Mouse (Mus musculus) left cerebral cortex, postnatal 10 days (tissue): ENCODE data around the gene Gtf2a1. TPM values are rescaled to one million over a fixed set of nuclear protein-coding genes. Genes with fewer than 3 reads are reported as not detected.
"Not testable (repeated sequence)": the region's sequence is repeated elsewhere in the genome, so short reads cannot be mapped to it uniquely, and the experiment has no call there.

Source experiments
- DNase-seq, 2 experiments: peaks; one replicate each; pipeline ENCODE4 v3.0.0; 2021 to 2022; ENCODE audit warnings: low spot score in 2 of 2, mixed read lengths in 1 of 2; ENCODE audit errors: extremely low spot score in 1 of 2
- intact Hi-C: fragments of 180-260 bp; cut with DNase I; formaldehyde crosslinking; loops from one replicate; pipeline ENCODE4 v1.15.1; 2025
- total RNA-seq, 2 experiments: library from RNA; stranded (reverse); gene quantifications; 2 replicates each; pipeline ENCODE4 v1.2.3; 2021

Gtf2a1 gene
- 10 to 100 TPM; 49.5 to 52.7 TPM for total RNA-seq

GRCm38 (mm10) chr12:91589847-91590690 is at the start of gene Gtf2a1:
Gene Gtf2a1, minus strand, starts transcription at chr12:91590487.
- peak; percentile 89 to 97 for DNase-seq
- intact Hi-C loops = loop anchor here (10.0 kb wide), 1 partner anchor 215 kb away; no protein-coding TSS in a partner anchor

DNA sequence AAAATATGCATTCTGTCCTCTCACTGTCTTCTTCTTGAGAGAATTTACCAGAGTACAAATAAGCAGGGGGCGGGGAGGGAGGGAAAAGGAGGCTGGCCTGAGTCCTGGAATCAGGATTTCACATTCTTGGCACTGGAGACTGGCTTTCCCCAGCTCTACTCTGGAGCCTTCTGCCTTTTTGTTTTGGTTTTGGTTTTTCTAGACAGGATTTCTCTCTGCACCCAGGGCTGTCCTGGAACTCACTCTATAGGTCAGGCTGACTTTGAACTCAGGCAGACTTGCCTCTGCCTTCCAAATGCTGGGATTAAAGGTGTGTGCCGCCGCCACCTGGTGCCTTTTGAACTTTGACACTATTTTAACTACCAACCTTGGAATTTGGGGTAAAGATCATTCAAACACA is 48.1 kb upstream of the Gtf2a1 start:
- intact Hi-C loops = no loop called here
- no peak for DNase-seq

DNA sequence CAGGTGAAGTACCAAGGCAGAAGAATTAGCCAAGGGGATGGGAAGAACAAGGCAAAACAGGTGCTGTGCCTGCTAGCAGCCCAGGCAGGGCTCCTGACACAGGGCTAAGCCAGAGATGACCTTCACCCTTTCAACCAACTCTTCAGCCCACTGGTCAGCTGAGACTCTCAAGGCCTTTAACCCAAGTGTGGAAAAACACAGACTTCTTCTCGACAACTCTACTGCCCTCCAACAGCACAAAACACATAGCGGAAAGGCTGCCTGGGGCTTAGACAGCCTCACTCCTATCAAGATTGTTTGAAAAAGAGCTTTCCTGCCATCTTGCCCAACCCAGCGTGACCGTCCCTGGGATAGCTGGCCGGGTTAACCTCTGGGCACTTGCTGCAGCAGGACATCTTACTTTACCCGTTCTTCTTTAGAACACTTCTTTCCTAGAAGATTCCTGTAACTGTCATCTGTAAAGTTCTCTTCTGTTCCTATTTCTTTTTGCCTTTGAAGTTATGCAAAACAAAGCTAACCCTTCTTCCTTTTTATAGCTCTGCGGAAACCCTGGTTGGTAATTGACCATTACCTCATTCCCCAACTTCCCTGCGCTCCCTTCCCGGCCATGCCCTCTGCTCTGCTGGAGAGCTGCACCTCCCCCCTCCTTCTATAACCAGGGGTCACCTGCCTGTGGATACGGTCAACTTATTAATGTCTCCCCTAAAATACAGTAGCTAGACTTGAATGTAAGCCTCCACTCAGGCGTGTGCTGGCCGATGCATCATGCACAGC is 47.0 kb upstream of the Gtf2a1 start:
- intact Hi-C loops = no loop called here
- DNase-seq = no peak

DNA sequence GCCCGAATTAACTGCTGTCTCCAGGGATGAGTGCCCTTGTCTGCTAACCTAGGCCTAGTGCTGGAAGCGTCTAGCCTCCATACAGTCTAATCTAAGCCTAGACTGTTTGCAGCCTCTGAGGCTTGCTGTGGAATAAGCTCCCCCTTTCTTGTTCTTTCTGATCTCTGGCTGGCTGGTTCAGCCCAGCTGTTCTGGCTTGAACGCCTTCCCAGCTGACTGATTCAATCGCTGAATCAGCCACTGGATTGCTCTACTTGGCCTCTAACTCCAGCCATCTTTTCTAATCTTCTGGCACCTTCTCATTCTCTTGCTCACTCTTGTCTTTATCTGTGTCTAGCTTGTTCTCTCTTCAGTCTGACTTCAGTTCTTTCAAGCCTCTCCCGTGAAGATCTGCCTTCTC is 36.2 kb upstream of the Gtf2a1 start:
- intact Hi-C loops = no loop called here
- DNase-seq = no peak

- intact Hi-C loops = no loop called here
- DNase-seq = no peak
Measured at GRCm38 (mm10) chr12:91625013-91625412, 34.7 kb upstream of the Gtf2a1 start.

DNA sequence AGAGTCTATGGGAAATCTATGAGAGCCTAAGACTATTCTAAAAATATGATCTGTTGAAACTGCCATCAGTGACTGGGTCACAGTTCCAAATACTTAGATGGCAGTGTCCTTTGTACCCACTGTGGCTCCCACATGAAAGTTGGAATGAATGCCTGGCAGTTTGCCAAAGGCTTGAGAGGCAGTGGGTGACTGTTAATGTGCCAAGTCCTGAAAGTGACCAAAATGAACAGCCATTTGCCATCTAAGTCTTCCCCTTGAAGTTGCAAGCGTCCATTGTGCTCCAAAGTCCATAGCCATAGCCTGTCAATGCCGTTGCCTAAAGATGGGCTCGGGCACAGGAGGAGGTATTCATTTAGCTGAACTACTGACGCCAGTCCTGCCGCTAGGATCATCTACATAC is 19.1 kb upstream of the Gtf2a1 start:
- intact Hi-C loops = no loop called here
- DNase-seq = peak in 1 of 2 experiments; percentile 45

GRCm38 (mm10) chr12:91607678-91608077 is 17.4 kb upstream of the Gtf2a1 start:
- intact Hi-C loops = no loop called here
- no peak for DNase-seq

- intact Hi-C loops = no loop called here
- DNase-seq = peak in 1 of 2 experiments; percentile 40
Measured at GRCm38 (mm10) chr12:91606651-91607050, 16.4 kb upstream of the Gtf2a1 start.

DNA sequence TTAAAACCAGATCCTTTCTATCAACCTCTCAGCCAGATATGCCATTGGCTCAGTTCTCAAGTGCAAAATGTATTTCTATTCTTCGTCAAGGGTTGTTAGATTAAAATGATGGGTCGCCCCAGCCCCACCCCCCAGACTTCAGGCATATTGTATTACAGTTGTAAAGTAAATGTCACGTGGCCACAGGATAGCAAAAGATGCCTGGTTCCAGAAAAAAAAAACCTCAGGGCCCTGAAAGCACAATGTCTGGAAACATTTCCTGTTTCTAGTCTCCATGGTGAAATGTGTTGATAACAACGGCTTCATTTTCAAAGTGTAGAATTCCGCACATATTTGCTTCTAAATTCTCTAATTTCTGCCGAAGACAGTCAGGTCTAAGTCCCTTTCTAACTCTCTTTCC is 14.3 kb upstream of the Gtf2a1 start:
- DNase-seq = no peak
- intact Hi-C loops = no loop called here

DNA sequence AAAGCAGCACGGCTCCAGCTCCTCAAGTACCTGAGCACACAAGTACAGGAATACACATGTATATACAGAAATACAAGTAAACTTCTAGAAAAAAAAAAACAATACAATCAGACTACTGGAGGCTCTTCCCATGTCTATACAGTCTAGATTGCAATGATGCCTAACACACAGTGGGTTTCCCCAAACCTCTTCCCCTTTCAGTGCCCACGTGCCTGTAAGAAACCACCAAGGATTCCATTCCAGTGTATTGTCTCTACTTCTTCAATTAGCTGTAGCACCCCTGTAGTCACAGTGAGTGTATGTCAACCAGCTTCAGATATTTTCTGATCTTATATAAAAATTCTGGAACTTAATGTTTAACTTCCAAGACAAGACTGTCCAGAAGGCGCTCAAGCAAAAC is 1.8 kb upstream of the Gtf2a1 start:
- intact Hi-C loops = no loop called here
- DNase-seq = no peak

DNA sequence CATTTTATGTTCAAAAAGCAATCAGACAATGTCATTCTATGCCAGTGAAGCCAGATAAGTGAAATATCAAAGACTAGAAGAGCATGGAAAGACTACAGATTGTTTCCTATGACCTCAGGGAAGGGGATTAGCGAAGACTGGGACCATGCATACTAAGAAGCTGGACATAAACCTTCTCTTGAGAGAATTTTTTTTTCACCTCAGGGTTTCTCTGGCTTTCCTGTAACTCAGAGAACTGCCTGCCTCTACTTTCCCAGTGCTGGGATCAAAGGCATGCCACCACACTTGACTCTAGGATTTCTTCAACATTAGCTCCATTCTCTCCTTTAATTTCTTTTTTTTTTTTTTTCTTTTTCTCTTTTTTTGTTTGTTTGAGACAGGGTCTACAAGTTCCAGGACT is 904 bp upstream of the Gtf2a1 start:
- no peak for DNase-seq
- intact Hi-C loops = no loop called here

GRCm38 (mm10) chr12:91590716-91591115 is 429 bp upstream of the Gtf2a1 start:
- no peak for DNase-seq
- intact Hi-C loops = no loop called here

- intact Hi-C loops = loop anchor here (10.0 kb wide), 1 partner anchor 215 kb away; no protein-coding TSS in a partner anchor
- no peak for DNase-seq
Measured at GRCm38 (mm10) chr12:91589542-91589846, 793 bp downstream of the Gtf2a1 start.

DNA sequence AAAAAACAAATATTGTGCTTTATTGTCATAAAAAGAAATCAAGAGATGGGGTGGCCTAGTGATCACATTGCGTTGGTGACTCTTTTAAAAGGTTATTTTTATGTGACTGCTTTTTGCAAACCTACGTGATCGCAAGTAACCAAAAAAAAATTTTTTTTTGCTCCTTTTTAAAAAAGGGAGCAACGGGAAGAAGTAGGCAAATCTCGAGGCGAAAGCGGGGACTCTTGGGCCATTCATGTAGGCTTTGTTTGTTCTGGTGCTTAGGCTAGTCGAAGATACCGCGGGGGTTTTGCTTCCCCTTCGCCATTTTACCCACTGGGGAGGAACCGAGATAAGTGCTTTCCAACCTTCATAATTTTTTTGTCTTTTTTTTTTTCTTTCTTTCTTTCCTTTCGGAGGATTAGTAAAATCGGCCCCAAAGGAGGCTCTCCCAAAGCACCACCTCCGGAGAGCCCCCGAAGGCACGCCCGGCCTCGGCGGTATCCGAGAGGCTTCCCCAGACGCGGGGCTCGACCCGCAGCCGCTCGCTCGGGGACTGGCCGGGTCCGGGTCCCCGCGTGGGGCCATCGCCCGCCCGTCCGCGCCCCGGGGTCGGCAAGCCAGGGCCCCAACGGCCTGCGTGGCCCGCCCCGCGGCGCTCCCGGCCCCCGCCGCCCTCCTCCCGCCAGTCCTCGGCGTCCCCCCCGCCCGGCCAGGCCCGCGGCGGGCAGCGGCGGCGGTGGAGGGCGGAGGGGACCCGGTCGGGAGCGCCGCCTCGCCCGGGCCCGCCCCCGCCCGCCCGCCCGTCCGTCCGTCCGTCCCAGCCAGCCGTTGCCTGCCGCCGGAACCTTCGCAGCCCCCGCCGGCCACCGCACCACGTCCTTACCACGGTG is 1.4 kb downstream of the Gtf2a1 start:
- DNase-seq = peak in 1 of 2 experiments; percentile 74
- intact Hi-C loops = loop anchor here (10.0 kb wide), 1 partner anchor 216 kb away; no protein-coding TSS in a partner anchor

DNA sequence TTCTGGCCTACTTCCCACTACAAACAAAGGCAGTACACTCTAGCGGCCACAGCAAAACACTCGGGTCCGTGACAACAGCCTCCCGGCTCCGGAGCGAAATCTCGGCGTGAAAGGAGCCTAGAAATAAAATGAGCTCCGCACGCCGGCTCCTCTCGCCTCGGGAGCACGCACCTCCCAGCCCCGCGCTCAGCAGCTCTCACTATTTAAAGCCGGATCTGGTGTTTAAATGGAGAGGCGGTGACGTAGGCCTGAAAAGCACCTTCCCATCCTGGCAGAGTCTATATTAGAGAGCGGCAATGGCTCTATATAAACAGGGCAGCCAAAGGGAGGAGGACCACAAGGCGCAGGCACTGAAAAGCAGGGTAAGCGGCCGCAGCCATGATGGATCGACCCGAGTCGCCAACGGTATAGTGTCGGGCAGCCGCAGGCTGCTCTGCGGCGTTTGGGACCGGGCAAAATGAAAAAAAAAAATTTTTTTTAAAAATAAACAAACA is 2.1 kb downstream of the Gtf2a1 start:
- peak; percentile 92 to 94 for DNase-seq
- intact Hi-C loops = loop anchor here (10.0 kb wide), 1 partner anchor 217 kb away; no protein-coding TSS in a partner anchor

DNA sequence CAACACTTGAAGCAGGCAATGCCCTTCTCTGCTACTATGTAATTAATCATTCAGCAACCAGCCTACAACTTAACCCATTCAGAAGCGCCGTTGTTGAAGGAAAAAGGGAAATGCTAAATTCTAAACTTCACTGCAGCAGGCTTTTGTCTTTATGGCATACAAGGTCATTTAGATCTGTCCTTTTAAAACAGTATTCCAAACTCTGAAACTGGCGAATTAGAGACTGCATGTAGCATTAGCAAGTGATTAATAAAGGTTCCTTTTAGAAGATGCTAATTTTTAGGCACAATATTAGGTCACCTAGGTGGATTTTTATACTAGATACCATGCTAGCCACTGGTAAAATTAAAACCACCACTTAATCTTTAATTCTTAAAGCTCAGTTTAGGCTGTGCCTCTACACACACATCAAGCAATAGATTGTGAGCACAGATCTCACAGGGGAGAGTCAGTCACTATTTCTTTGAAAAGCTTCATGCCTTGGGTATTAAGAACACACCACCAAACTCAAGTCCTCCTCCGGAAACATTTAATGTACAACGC is 2.7 kb downstream of the Gtf2a1 start:
- intact Hi-C loops = loop anchor here (10.0 kb wide), 1 partner anchor 217 kb away; no protein-coding TSS in a partner anchor
- no peak for DNase-seq

DNA sequence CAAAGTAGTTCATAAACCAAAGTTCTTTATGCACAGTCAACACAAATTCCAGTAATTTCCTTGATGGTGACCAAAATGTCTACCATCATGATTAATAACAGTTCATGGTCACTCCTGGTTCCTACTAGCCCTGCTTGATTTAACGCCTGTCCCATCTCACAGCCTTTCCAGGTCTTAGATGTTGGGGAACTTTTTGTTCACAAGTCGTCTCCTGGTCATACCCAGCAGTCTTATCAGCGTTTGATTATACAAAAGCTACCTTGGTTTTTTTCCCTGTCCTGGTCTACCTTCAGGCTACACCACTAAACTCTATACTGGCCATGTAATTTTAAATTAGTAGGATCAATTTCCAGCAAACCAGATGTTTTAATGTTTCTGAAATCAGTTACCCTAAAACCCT is 3.2 kb downstream of the Gtf2a1 start:
- DNase-seq = no peak
- intact Hi-C loops = loop anchor here (10.0 kb wide), 1 partner anchor 218 kb away; no protein-coding TSS in a partner anchor

DNA sequence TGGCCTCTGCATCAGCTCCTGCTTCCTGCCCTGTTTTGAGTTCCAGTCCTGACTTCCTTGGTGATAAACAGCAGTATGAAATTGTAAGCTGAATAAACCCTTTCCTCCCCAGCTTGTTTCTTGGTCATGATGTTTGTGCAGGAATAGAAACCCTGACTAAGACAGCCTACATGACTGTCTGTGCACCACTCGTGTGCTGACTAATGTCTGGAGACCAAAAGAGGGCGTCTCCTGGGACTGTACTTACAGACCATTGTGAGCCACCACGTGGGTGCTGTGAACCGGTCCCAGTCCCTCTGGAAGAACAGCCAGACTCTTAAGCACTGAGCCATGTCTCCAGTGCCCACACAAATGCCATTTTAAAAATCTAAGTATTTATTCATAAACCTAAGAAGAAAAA is 4.5 kb downstream of the Gtf2a1 start:
- intact Hi-C loops = loop anchor here (10.0 kb wide), 1 partner anchor 219 kb away; no protein-coding TSS in a partner anchor
- not testable (repeated sequence) for DNase-seq
